Mouse (Mus musculus) T-helper 17 cell (primary cell): ENCODE results near the gene Clic5.

Experiments used
- in situ Hi-C, 2 experiments: fragments of 300-600 bp; cut with MboI, MseI; formaldehyde crosslinking; loops; 1 replicate in 1 of 2; 2 replicates in 1 of 2; pipeline ENCODE4 v1.15.1; 2025; ENCODE audit warnings: high pct_unique_total_duplicates in 2 of 2

Gene Clic5

GRCm38 (mm10) chr17:44190246-44190645 is 1.9 kb downstream of the Clic5 start:
- in situ Hi-C loops: loop anchor here in 1 of 2 experiments (5.0 kb wide), 1 partner anchor 232 kb away; no protein-coding TSS in a partner anchor

DNA sequence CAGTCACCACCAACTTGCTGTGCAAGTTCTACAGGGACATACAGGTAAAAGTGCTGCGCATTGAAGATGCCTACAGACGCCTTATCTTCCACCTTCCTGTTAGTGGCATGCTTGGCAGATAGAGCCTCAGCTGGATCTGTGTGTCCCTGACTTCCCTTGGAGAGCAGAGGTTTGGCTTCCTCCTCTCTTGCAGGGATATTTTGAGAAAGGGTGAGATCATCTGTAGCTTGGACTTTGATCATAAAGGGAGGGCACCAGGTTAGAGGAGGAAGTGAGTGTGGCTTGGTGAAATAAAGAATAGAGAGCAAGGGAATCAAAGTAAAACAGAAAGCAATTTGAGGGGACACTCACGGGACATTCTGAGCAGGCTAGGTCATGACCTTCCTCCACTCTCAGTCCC is 4.6 kb downstream of the Clic5 start:
- in situ Hi-C loops: loop anchor here in 1 of 2 experiments (5.0 kb wide), 1 partner anchor 229 kb away; no protein-coding TSS in a partner anchor

- in situ Hi-C loops: no loop called here
Observed at GRCm38 (mm10) chr17:44199158-44199557, 10.8 kb downstream of the Clic5 start.

GRCm38 (mm10) chr17:44202952-44203351 is 14.6 kb downstream of the Clic5 start:
- in situ Hi-C loops: no loop called here

- in situ Hi-C loops: no loop called here
Observed at GRCm38 (mm10) chr17:44204787-44205186, 16.4 kb downstream of the Clic5 start.

DNA sequence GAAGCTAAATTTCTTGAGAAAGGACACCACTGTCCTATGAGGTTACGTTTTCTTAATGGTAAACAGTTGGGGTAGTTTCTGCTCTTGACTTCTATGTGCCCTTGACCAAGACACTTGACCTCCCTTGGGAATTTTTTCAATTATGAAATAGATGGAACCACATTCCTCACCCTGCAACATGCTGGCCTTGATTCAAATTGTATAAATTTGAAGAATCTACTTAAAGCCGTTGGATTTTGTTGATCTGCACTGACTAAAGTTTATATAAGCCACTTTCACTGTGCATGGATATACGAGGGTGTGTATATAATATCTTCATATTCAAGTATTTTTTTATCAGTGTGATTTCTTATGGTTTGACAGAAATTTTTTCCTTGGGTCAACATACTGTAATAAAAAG is 17.2 kb downstream of the Clic5 start:
- in situ Hi-C loops: no loop called here

- in situ Hi-C loops: no loop called here
Observed at GRCm38 (mm10) chr17:44208900-44209299, 20.5 kb downstream of the Clic5 start.

- in situ Hi-C loops: no loop called here
Observed at GRCm38 (mm10) chr17:44212960-44213619, 24.7 kb downstream of the Clic5 start.

DNA sequence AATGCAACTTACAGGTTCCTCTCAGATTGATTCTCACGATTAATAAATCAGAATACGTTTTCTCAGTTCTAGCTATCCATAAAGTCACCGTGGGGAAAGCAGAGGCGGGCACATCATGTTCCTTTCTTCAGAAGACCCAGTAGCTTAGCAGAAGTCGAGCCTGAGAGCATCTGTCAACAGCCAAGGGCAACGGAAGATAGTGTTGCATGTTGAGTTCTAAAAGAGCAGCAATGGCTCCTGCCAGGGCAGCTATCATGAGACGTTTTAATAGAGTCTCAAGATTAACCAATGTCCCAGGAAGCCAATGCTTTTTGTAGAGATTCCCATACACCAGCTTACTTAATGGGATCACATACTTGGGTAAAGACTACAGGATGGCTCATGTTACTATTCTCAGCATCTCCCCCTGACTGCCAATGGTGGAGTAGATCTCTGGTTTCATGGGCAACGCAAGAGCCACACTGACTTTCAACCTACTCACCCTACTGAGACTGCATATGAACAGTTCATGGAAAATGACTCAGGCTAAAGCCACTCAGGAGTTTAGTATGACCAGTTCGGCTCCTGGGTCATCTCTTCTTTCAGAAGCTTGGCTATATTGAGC is 26.9 kb downstream of the Clic5 start:
- in situ Hi-C loops: no loop called here

DNA sequence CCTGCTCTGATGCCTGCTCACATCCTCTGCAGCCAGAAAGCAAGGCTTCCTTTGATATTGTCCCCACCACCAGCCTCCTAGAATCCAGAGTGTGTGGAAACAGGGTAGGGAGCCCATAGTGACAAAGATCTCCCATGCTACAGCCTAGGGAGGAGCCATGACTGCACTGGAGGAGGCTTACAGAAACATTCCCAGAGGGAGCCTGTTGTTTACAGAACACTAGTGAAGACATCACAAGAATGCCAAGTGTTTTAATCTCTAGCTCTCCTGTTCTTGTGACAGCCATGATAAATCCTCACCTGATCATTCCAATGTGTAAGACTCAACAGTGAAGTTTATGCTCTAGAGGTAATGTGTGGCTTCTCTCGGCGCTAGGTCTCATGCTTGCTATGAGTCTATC is 28.8 kb downstream of the Clic5 start:
- in situ Hi-C loops: no loop called here

GRCm38 (mm10) chr17:44219943-44220342 is 31.6 kb downstream of the Clic5 start:
- in situ Hi-C loops: no loop called here

DNA sequence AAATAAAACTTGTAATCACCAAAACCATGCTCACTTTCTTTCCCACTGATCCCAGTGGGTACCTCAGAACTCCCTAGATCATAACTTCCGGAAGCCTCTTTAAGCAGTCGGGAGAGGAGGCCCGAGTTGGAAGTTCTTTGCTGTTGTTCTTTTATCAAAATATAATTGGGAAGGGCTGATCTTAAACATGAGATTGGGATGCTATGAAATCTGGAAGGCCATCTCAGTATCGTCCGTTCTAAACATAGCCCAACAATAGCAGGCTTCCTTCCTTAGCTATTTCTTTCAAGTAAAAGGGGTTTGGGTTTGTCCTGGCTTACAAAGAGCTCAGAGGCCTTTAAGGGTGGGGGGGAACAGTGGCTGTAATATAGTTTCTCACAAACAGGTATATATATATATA is 40.0 kb downstream of the Clic5 start:
- in situ Hi-C loops: no loop called here

DNA sequence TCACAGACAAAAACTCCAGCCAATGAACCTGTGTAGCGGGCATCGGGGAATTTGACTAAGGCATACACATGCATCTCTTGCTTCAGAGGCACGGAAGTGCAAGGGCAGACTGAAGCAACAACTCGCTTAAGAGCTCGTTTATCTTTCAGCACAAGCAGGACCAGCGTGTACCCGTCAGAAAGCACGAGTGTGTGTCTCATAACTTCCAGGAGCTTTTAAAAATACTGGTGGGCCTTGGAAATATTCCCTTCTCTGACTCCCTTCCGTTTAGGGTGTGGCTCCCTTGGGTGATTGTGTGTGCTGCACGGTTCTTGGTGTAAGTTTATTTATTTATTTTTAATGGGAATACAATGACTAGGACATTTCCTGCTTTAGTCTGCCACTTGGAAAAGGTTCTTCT is 41.7 kb downstream of the Clic5 start:
- in situ Hi-C loops: no loop called here

DNA sequence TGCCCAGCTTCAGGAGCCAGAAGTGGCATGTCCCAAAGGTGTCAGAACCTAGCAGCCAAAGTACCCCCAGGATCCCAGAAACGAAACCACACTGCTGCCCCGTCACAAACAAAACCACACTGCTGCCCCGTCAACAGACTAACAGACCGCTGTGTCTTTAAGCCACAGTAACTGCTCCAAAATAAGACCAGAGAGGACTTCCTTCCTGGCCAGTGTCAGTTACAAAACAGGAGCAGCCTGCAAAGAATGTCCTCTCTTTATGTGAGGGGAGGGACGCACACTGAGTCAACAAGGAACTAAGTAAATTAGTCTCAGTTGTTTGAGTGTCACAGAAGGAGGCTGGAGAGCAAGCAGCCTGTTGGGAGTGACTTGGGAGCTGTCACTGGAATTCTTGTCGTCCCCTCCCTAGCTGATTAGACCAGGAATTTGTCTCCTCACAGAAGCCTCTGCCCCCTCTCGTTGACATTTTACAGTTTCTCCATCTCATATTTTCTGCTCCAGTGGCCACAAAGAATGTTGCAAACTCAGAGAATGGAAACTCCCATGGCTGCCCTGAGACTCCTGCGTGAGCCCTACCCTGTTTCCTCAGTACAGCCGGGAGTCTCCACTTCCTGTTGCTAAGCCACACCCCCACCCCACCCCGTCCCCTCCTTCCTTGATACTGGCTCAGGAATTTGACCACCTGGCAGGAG is 50.8 kb downstream of the Clic5 start:
- in situ Hi-C loops: loop anchor here in 1 of 2 experiments (5.0 kb wide), 1 partner anchor 77 kb away; no protein-coding TSS in a partner anchor

DNA sequence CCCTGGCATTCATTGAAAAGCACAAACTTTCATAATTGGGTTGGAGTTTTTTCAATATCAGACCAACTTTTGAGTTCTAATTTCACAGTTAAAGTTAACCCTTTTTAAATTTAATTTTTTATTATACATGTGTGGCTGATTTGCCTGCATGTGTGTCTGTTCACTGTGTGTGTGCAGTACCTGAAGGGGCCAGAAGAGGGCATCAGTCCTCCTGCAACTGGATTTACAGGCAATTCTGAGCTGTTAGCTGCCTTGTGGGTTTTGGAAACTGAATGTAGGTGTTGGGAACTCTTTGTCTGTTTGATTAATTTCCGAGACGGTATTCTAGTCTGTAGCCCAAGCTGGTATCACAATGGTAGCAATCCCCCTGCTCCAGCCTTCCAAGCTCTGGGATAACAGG is 52.4 kb downstream of the Clic5 start:
- in situ Hi-C loops: loop anchor here in 1 of 2 experiments (5.0 kb wide), 1 partner anchor 83 kb away; no protein-coding TSS in a partner anchor

DNA sequence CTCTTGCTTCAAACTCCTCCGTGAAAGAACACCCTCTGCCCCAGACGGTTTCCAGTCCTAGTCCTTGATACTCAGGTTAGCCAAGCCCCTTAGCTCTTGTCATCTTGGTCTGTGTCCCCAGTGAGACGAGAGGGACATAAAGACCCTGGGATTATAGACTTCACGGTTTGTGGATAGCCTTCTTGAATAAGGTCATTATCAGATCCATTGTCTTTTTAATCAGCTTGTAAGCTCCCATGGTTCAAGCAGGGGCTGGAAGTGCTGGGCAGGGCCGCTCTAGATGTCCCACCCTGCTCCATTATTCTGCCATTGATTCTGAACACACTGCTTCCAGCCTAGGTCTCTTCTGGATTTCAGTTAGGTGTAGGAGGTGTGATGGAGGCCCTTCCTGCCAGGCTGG is 55.7 kb downstream of the Clic5 start:
- in situ Hi-C loops: loop anchor here in 1 of 2 experiments (5.0 kb wide), 1 partner anchor 87 kb away; no protein-coding TSS in a partner anchor

DNA sequence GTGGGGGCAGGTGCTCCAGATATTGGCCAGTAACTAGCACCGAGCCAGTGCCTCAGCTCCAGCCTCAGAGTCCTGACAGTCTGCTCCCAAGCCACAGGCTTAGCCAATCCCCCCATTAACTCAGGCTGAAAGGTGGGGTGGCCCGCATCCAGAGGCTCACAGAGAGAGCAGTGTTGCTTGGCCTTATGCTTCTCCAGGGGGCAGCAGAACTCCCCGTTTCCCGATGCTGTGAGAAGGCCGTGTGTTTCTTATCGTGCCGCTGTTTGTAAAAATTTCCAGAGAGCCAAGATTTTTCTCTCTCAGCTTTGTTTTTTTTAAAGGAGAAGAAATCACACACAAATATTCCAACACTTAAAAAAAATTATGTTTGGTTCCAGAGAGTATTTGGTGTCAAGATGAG is 56.2 kb downstream of the Clic5 start:
- in situ Hi-C loops: loop anchor here in 1 of 2 experiments (5.0 kb wide), 1 partner anchor 87 kb away; no protein-coding TSS in a partner anchor

- in situ Hi-C loops: no loop called here
Observed at GRCm38 (mm10) chr17:44246153-44246700, 57.8 kb downstream of the Clic5 start.

DNA sequence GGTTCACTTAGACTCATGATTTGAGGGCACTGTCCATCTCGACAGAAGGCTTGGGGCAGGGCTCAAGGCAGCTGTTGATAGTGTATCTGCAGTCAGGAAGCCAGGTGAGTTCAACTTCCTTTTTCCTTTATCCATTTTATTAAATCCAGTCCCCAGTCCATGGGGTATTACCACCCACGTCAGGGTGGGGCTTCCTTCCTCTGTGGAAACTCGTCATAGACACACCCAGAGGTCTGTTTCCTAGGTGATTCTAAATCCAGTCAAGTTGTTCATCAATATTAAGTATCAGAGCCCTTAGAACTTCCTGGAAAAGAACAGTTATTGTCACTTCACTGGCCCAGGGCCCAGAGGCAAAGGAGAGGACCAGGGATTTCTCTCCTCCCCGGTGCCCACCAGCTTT is 61.2 kb downstream of the Clic5 start:
- in situ Hi-C loops: no loop called here

DNA sequence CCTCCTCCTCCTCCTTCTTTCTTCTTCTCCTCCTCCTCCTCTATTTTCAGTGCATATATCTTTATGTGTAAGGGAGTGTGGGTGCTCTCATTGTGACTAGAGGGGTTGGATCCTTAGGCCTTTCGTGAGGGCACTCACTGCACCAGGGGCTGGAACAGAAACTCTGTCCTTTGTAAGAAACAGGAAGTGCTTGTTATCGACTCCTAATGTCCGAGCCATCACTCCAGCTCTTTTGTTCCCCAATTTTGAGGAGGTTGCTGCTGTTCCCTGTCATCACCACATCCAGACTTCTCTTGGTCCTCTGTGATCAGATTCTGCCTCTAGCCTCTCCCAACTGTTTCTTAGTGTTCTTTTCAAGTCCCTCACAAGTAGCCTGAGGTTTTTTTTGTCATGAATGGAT is 64.3 kb downstream of the Clic5 start:
- in situ Hi-C loops: loop anchor here in 1 of 2 experiments (10.0 kb wide), 1 partner anchor 1002 kb away; no protein-coding TSS in a partner anchor

DNA sequence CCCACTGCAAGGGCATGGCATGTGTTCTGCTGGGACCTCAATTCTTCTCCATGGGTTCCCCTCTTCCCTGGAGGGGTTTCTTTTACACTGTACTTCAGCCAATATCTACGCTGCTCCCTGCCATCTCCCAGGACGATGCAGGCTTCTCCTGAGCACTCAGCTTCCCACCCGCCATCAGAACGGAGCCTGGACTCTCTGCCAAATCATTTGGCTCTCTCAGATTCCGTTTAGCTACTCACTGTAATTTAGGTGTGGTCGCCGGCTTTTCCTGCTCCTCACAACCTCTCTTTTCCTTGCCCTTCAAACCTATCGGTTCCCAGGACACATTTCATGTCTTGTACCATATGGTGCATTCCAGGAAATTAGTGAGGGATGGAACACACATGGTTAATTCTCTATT is 66.3 kb downstream of the Clic5 start:
- in situ Hi-C loops: loop anchor here in 1 of 2 experiments (5.0 to 10.0 kb wide), 2 partner anchors 1000 to 1118 kb away; no protein-coding TSS in a partner anchor

DNA sequence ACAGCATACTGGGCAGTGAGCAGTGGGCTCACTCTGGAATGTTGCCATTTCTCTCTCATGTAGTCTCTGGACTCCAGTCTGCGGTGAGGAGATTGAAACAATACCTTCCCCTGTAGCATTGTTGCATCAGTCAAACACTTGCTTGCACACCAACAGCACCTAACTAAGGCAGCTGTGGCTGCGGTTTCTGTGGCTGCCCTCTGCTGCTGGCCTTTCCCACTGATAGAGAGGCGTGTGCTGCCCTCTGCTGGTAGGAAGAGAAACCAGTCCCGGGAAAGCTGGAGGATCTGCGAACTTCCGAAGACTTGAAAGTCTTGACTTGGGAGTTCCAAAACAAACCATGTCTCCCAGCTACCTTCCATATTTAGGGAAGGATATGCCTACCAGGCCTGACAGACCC is 68.2 kb downstream of the Clic5 start:
- in situ Hi-C loops: loop anchor here in 1 of 2 experiments (5.0 to 10.0 kb wide), 2 partner anchors 998 to 1116 kb away; no protein-coding TSS in a partner anchor
